Mouse (Mus musculus) gastrocnemius, adult 2 months (tissue): ENCODE data around the gene Pja2. TPM values are rescaled to one million over a fixed set of nuclear protein-coding genes. Genes with fewer than 3 reads are reported as not detected.
"Not testable (repeated sequence)": the region's sequence is repeated elsewhere in the genome, so short reads cannot be mapped to it uniquely, and the experiment has no call there.

Source experiments
- DNase-seq: peaks from one replicate; pipeline ENCODE4 v3.0.0; 2022
- H3K27ac ChIP-seq: fragments of 200-600 bp; 2 replicates; pipeline ENCODE4 v1.8.1; 2022; ENCODE audit warnings: mild to moderate bottlenecking
- H3K4me3 ChIP-seq: fragments of 200-600 bp; 2 replicates; pipeline ENCODE4 v1.8.1; 2022; ENCODE audit warnings: mild to moderate bottlenecking, moderate library complexity
- CTCF ChIP-seq: fragments of 200-600 bp; IDR thresholded peaks from 2 replicates; pipeline ENCODE4 v1.8.1; 2022; ENCODE audit warnings: antibody characterized with exemption, mild to moderate bottlenecking, moderate library complexity
- intact Hi-C: fragments of 180-260 bp; cut with DNase I; formaldehyde crosslinking; loops from one replicate; pipeline ENCODE4 v1.15.1; 2025
- microRNA-seq: library from miRNA; unstranded; fragments of <30 nt; microRNA quantifications from one replicate; pipeline ENCODE4 v1.2.0, GENCODE M21; 2021
- total RNA-seq, 2 experiments: library from RNA; stranded (reverse); gene quantifications; 2 replicates each; pipeline ENCODE4 v1.2.3; 2021

The Pja2 gene
- total RNA-seq, 2 experiments from 2014 or later = 95.4 to 108 TPM

- intact Hi-C loops = loop anchor here (5.0 kb wide), 1 partner anchor 57 kb away; the partner anchor contains the start of gene Pja2
- Histone ChIP-seq H3K27ac (peak overlapping the region; percentile 46), H3K4me3 (no peak overlapping the region)
- TF ChIP-seq CTCF = no peak
- DNase-seq = no peak
These were observed 56.5 kb downstream of the Pja2 start for GRCm38 (mm10) chr17:64275188-64275587.

GRCm38 (mm10) chr17:64274341-64275105 is 57.2 kb downstream of the Pja2 start:
- intact Hi-C loops = loop anchor here (5.0 kb wide), 1 partner anchor 58 kb away; the partner anchor contains the start of gene Pja2
- Histone ChIP-seq H3K4me3 (no peak overlapping the region), H3K27ac (no peak overlapping the region)
- DNase-seq = no peak
- no peak for TF ChIP-seq CTCF

GRCm38 (mm10) chr17:64260571-64260970 is 71.1 kb downstream of the Pja2 start:
- intact Hi-C loops = no loop called here
- Histone ChIP-seq H3K4me3 (no peak overlapping the region), H3K27ac (no peak overlapping the region)
- no peak for TF ChIP-seq CTCF
- no peak for DNase-seq

GRCm38 (mm10) chr17:64248246-64248645 is 83.5 kb downstream of the Pja2 start:
- no peak for TF ChIP-seq CTCF
- intact Hi-C loops = no loop called here
- no peak for DNase-seq

GRCm38 (mm10) chr17:64242898-64243297 is 88.8 kb downstream of the Pja2 start:
- no peak for TF ChIP-seq CTCF
- H3K27ac ChIP-seq = no peak overlapping the region

More at GRCm38 (mm10) chr17:64248246-64248645, 83.5 kb downstream of the Pja2 start:
- Histone ChIP-seq H3K27ac (no peak overlapping the region), H3K4me3 (no peak overlapping the region)

GRCm38 (mm10) chr17:64242310-64242859 is 89.3 kb downstream of the Pja2 start:
- intact Hi-C loops = no loop called here
- no peak for DNase-seq
- no peak overlapping the region for H3K27ac ChIP-seq
- H3K4me3 ChIP-seq = no peak overlapping the region
- TF ChIP-seq CTCF = no peak

More at GRCm38 (mm10) chr17:64242898-64243297, 88.8 kb downstream of the Pja2 start:
- DNase-seq = no peak
- intact Hi-C loops = no loop called here
- no peak overlapping the region for H3K4me3 ChIP-seq

- intact Hi-C loops = no loop called here
- TF ChIP-seq CTCF = no peak
- Histone ChIP-seq H3K4me3 (no peak overlapping the region), H3K27ac (no peak overlapping the region)
- DNase-seq = no peak
These were observed 90.0 kb downstream of the Pja2 start for GRCm38 (mm10) chr17:64241544-64242292.

- DNase-seq = no peak
- Histone ChIP-seq H3K27ac (no peak overlapping the region), H3K4me3 (no peak overlapping the region)
- TF ChIP-seq CTCF = peak; percentile 36
- intact Hi-C loops = no loop called here
These were observed 99.6 kb downstream of the Pja2 start for GRCm38 (mm10) chr17:64232134-64232533.

GRCm38 (mm10) chr17:64231637-64232036 is 100.1 kb downstream of the Pja2 start:
- H3K27ac ChIP-seq, H3K4me3 ChIP-seq, DNase-seq, intact Hi-C loops: not testable (repeated sequence)

GRCm38 (mm10) chr17:64231172-64231571 is 100.5 kb downstream of the Pja2 start:
- DNase-seq = no peak
- Histone ChIP-seq H3K4me3 (no peak overlapping the region), H3K27ac (no peak overlapping the region)
- intact Hi-C loops = no loop called here
- TF ChIP-seq CTCF = peak; percentile 64

Small RNA genes within 50 kb of the gene (microRNA-seq; reads per million reads assigned to microRNA genes)
- gene Gm24194 = not detected
